Mouse (Mus musculus) heart, postnatal 25 days (tissue): ENCODE results near the gene Mrpl42. TPM values are rescaled to one million over a fixed set of nuclear protein-coding genes. Genes with fewer than 3 reads are reported as not detected.
A peak's percentile ranks its signal among the peaks of the same experiment; 100 is the strongest.

Experiments
- DNase-seq: peaks from one replicate; pipeline ENCODE4 v3.0.0; 2022; ENCODE audit warnings: low spot score
- intact Hi-C: fragments of 180-260 bp; cut with DNase I; formaldehyde crosslinking; loops from one replicate; pipeline ENCODE4 v1.15.1; 2025
- total RNA-seq, 2 experiments: library from RNA; stranded (reverse); gene quantifications; 2 replicates each; pipeline ENCODE4 v1.2.3; 2021

Mrpl42 gene
- total RNA-seq, 2 experiments from 2014 or later = 456 to 473 TPM

- no peak for DNase-seq
- intact Hi-C loops = no loop called here
Measured at GRCm38 (mm10) chr10:95464527-95464926, 37.2 kb downstream of the Mrpl42 start.

GRCm38 (mm10) chr10:95462231-95462630, 39.5 kb downstream of the Mrpl42 start:
- no peak for DNase-seq
- intact Hi-C loops = no loop called here

- no peak for DNase-seq
- intact Hi-C loops = no loop called here
Measured at GRCm38 (mm10) chr10:95461053-95461553, 40.6 kb downstream of the Mrpl42 start.

GRCm38 (mm10) chr10:95458050-95458806, 43.5 kb downstream of the Mrpl42 start:
- intact Hi-C loops = loop anchor here (10.0 kb wide), 1 partner anchor 813 kb away; no protein-coding TSS in a partner anchor

GRCm38 (mm10) chr10:95457367-95458049, 44.2 kb downstream of the Mrpl42 start:
- intact Hi-C loops = loop anchor here (10.0 kb wide), 1 partner anchor 813 kb away; no protein-coding TSS in a partner anchor
- DNase-seq = no peak

More at GRCm38 (mm10) chr10:95458050-95458806, 43.5 kb downstream of the Mrpl42 start:
- no peak for DNase-seq

GRCm38 (mm10) chr10:95456103-95456502, 45.6 kb downstream of the Mrpl42 start:
- no peak for DNase-seq
- intact Hi-C loops = loop anchor here (10.0 kb wide), 1 partner anchor 811 kb away; no protein-coding TSS in a partner anchor

GRCm38 (mm10) chr10:95453282-95453681, 48.5 kb downstream of the Mrpl42 start:
- intact Hi-C loops = loop anchor here (10.0 kb wide), 1 partner anchor 808 kb away; no protein-coding TSS in a partner anchor
- DNase-seq = no peak

GRCm38 (mm10) chr10:95449033-95449432, 52.7 kb downstream of the Mrpl42 start:
- no peak for DNase-seq
- intact Hi-C loops = no loop called here

- DNase-seq = no peak
- intact Hi-C loops = no loop called here
Measured at GRCm38 (mm10) chr10:95447954-95448353, 53.8 kb downstream of the Mrpl42 start.

- DNase-seq = peak; percentile 4
- intact Hi-C loops = no loop called here
Measured at GRCm38 (mm10) chr10:95445104-95446056, 56.4 kb downstream of the Mrpl42 start.

GRCm38 (mm10) chr10:95442334-95442733, 59.4 kb downstream of the Mrpl42 start:
- DNase-seq = no peak
- intact Hi-C loops = no loop called here

- intact Hi-C loops = no loop called here
- DNase-seq = no peak
Measured at GRCm38 (mm10) chr10:95440566-95440965, 61.2 kb downstream of the Mrpl42 start.

- DNase-seq = no peak
- intact Hi-C loops = no loop called here
Measured at GRCm38 (mm10) chr10:95439718-95440339, 61.9 kb downstream of the Mrpl42 start.

- DNase-seq = no peak
- intact Hi-C loops = no loop called here
Measured at GRCm38 (mm10) chr10:95438941-95439340, 62.8 kb downstream of the Mrpl42 start.

Other genes starting within 250 kb of the Mrpl42 start
- 1 to 10 TPM; 7.9 to 9.3 TPM for gene Cradd, start 177.8 kb downstream of the Mrpl42 start, total RNA-seq
- 10 to 100 TPM; 46.3 to 59.1 TPM for gene Socs2, start 84.8 kb downstream of the Mrpl42 start, total RNA-seq
- 100 to 1,000 TPM in 1 of 2 experiments, 10 to 100 TPM in 1; 90.3 to 106 TPM for gene Ube2n, start 13.2 kb upstream of the Mrpl42 start, total RNA-seq
- gene Nudt4, start 62.2 kb upstream of the Mrpl42 start, total RNA-seq = 100 to 1,000 TPM; 263 to 282 TPM
- not detected for gene Anapc15-ps, start 171.5 kb upstream of the Mrpl42 start, total RNA-seq